Mouse (Mus musculus): ENCODE measurements around the gene Tpgs1. TPM values are rescaled to one million over a fixed set of nuclear protein-coding genes. Genes with fewer than 3 reads are reported as not detected.

Gene Tpgs1
- polyA plus RNA-seq, 1 experiment from 2014 or later: 48.2 TPM

GRCm38 (mm10) chr10:79716254-79716987, 47.3 kb downstream of the Tpgs1 start, which contains the start of gene Hcn2:
Hcn2 (plus strand) TSS chr10:79716634.
- peak within 1 kb of the TSS; percentile 91 for H3K4me2 ChIP-seq (ENCODE audit: low read length)
- 2% methylated on average over 73 of the region's 91 CpGs for WGBS
- peak within 1 kb of the TSS; percentile 54 to 67 for H3K4me3 ChIP-seq (ENCODE audit: control insufficient read depth in 1 of 2, insufficient read depth in 1 of 2, low read depth in 1 of 2, low read length in 2 of 2)
- H3K27ac ChIP-seq (replicated peaks in 1 of 2; ENCODE audit: control insufficient read depth in 1 of 2, insufficient read depth in 1 of 2, low read depth in 2 of 2, low read length in 2 of 2): no peak within 1 kb of the TSS
- peaks cover 8% of the 10 kb centered on the region for H3K36me3 ChIP-seq (ENCODE audit: control insufficient read depth, insufficient read depth, low read length)
- no peaks in the 10 kb centered on the region for H3K9me3 ChIP-seq (ENCODE audit: control insufficient read depth, low read length)
- ATAC-seq (ENCODE audit: insufficient number of reproducible peaks, insufficient read depth, low FRiP score, low read depth): peak; percentile 33; the same call in 1 of the 2 replicates
- peaks cover 60% of the 10 kb centered on the region for H3K27me3 ChIP-seq (ENCODE audit: control insufficient read depth, insufficient read depth, low read length)
- H3K4me1 ChIP-seq (ENCODE audit: control insufficient read depth in 2 of 2, insufficient read depth in 2 of 2, low read length in 2 of 2): peaks cover 3 to 20% of the 10 kb centered on the region in 2 experiments; a peak in 3 of 4 replicates
- peak within 1 kb of the TSS; percentile 34; the same call in 1 of the 2 replicates for H3K9ac ChIP-seq (ENCODE audit: low read length)

GRCm38 (mm10) chr10:79716988-79717355, 47.8 kb downstream of the Tpgs1 start:
- Histone ChIP-seq H3K4me2 (ENCODE audit: low read length) (peak overlapping the region; percentile 91), H3K9ac (ENCODE audit: low read length) (peak overlapping the region; percentile 34; the same call in 1 of the 2 replicates), H3K27ac (replicated peaks in 1 of 2; ENCODE audit: control insufficient read depth in 1 of 2, insufficient read depth in 1 of 2, low read depth in 2 of 2, low read length in 2 of 2) (no peak overlapping the region), H3K9me3 (ENCODE audit: control insufficient read depth, low read length) (no peaks in the 10 kb centered on the region), H3K27me3 (ENCODE audit: control insufficient read depth, insufficient read depth, low read length) (peaks cover 60% of the 10 kb centered on the region), H3K4me3 (ENCODE audit: control insufficient read depth in 1 of 2, insufficient read depth in 1 of 2, low read depth in 1 of 2, low read length in 2 of 2) (peak overlapping the region; percentile 54 to 67), H3K36me3 (ENCODE audit: control insufficient read depth, insufficient read depth, low read length) (peaks cover 2% of the 10 kb centered on the region), H3K4me1 (ENCODE audit: control insufficient read depth in 2 of 2, insufficient read depth in 2 of 2, low read length in 2 of 2) (peaks cover 3 to 20% of the 10 kb centered on the region in 2 experiments; a peak in 3 of 4 replicates)
- under 1% methylated on average over 32 of the region's 44 CpGs for WGBS
- no peak for ATAC-seq (ENCODE audit: insufficient number of reproducible peaks, insufficient read depth, low FRiP score, low read depth)

- no peak overlapping the region for H3K9ac ChIP-seq (ENCODE audit: low read length)
- peaks cover 0 to 17% of the 10 kb centered on the region in 2 experiments; a peak in 3 of 4 replicates for H3K4me1 ChIP-seq (ENCODE audit: control insufficient read depth in 2 of 2, insufficient read depth in 2 of 2, low read length in 2 of 2)
- H3K27ac ChIP-seq (replicated peaks in 1 of 2; ENCODE audit: control insufficient read depth in 1 of 2, insufficient read depth in 1 of 2, low read depth in 2 of 2, low read length in 2 of 2): no peak overlapping the region
- H3K4me2 ChIP-seq (ENCODE audit: low read length): peak overlapping the region; percentile 91
- peak overlapping the region in 1 of 2 experiments; percentile 67; a peak in 2 of 4 replicates for H3K4me3 ChIP-seq (ENCODE audit: control insufficient read depth in 1 of 2, insufficient read depth in 1 of 2, low read depth in 1 of 2, low read length in 2 of 2)
- no peak for ATAC-seq (ENCODE audit: insufficient number of reproducible peaks, insufficient read depth, low FRiP score, low read depth)
- peaks cover 60% of the 10 kb centered on the region for H3K27me3 ChIP-seq (ENCODE audit: control insufficient read depth, insufficient read depth, low read length)
- H3K9me3 ChIP-seq (ENCODE audit: control insufficient read depth, low read length): no peaks in the 10 kb centered on the region
- WGBS: 5% methylated on average over 43 of the region's 43 CpGs
- no peaks in the 10 kb centered on the region for H3K36me3 ChIP-seq (ENCODE audit: control insufficient read depth, insufficient read depth, low read length)
Observed at GRCm38 (mm10) chr10:79717640-79718357, 48.6 kb downstream of the Tpgs1 start.

DNA sequence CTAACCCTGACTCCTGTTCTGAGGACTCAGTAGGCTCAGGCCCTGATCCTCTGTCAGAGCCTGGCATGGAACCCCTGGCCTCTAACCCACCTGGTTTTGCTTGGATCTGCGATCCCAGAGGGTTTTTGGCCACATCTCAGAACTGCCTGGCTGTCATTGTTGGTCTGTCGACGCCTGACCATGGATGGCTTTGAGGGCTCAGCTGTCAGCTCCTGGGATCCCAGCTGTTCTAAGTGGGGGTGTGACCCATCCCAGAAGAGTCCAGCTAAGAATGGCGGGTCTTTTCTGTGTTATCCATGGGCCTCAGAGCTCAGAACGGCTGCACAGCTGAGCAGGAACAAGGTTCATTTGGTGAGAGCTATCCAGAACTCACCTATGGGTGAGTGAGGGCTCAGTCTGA, 51.9 kb downstream of the Tpgs1 start:
- Histone ChIP-seq H3K4me1 (ENCODE audit: control insufficient read depth in 2 of 2, insufficient read depth in 2 of 2, low read length in 2 of 2) (peaks cover 4 to 23% of the 10 kb centered on the region in 2 experiments; a peak in 3 of 4 replicates), H3K9ac (ENCODE audit: low read length) (no peak overlapping the region), H3K27ac (replicated peaks in 1 of 2; ENCODE audit: control insufficient read depth in 1 of 2, insufficient read depth in 1 of 2, low read depth in 2 of 2, low read length in 2 of 2) (no peak overlapping the region), H3K36me3 (ENCODE audit: control insufficient read depth, insufficient read depth, low read length) (no peaks in the 10 kb centered on the region), H3K4me2 (ENCODE audit: low read length) (no peak overlapping the region), H3K9me3 (ENCODE audit: control insufficient read depth, low read length) (no peaks in the 10 kb centered on the region), H3K4me3 (ENCODE audit: control insufficient read depth in 1 of 2, insufficient read depth in 1 of 2, low read depth in 1 of 2, low read length in 2 of 2) (no peak overlapping the region), H3K27me3 (ENCODE audit: control insufficient read depth, insufficient read depth, low read length) (peaks cover 41% of the 10 kb centered on the region)
- no peak for ATAC-seq (ENCODE audit: insufficient number of reproducible peaks, insufficient read depth, low FRiP score, low read depth)
- 54% methylated on average over 5 of the region's 5 CpGs for WGBS

DNA sequence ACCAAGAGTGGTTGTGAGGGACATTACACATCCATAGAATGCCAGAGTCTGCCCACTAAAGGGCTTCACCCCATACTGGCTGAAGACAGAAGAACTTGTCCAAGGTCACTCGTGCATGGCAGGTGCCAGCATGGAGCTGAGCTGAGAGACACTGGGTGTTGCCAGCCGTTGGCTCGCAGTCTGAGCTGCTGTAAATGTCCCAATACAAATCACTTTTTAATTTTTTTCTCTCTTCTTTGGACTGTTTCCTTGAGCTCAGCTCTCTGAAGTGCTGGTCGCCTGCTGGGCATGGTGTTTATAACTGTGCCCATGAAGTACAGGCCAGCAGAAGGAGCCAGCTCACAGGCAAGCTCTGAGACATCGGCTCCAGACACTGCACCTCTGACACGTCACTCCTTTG, 53.9 kb downstream of the Tpgs1 start:
- no peak for ATAC-seq (ENCODE audit: insufficient number of reproducible peaks, insufficient read depth, low FRiP score, low read depth)
- no peaks in the 10 kb centered on the region for H3K36me3 ChIP-seq (ENCODE audit: control insufficient read depth, insufficient read depth, low read length)
- no peak overlapping the region for H3K4me2 ChIP-seq (ENCODE audit: low read length)
- peaks cover 23% of the 10 kb centered on the region for H3K27me3 ChIP-seq (ENCODE audit: control insufficient read depth, insufficient read depth, low read length)
- H3K4me1 ChIP-seq (ENCODE audit: control insufficient read depth in 2 of 2, insufficient read depth in 2 of 2, low read length in 2 of 2): peaks cover 4 to 8% of the 10 kb centered on the region in 2 experiments; a peak in 2 of 4 replicates
- no peak overlapping the region for H3K4me3 ChIP-seq (ENCODE audit: control insufficient read depth in 1 of 2, insufficient read depth in 1 of 2, low read depth in 1 of 2, low read length in 2 of 2)
- WGBS: 66% methylated on average over 6 of the region's 6 CpGs
- H3K9ac ChIP-seq (ENCODE audit: low read length): no peak overlapping the region
- no peaks in the 10 kb centered on the region for H3K9me3 ChIP-seq (ENCODE audit: control insufficient read depth, low read length)
- no peak overlapping the region for H3K27ac ChIP-seq (replicated peaks in 1 of 2; ENCODE audit: control insufficient read depth in 1 of 2, insufficient read depth in 1 of 2, low read depth in 2 of 2, low read length in 2 of 2)

DNA sequence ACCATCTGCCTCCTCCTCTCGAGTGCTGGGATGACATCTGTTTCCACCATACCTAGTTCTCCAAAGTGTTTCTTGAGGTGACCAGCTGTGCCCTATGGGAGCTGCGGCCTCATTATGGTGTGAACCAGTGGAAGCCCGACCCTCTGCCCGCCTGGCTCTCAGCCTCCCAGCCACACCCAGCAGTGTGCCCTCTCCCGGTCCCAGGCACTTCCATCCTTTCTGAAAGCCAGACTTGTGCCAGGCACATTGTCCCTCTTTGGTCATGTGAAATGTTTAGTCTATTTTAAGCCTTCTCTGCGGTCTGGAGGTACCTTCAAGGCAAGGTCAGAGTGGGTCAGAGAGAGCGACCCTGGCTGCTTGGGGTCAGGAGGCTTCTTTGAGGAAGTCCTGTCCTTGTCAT, 54.5 kb downstream of the Tpgs1 start:
- Histone ChIP-seq H3K4me1 (ENCODE audit: control insufficient read depth in 2 of 2, insufficient read depth in 2 of 2, low read length in 2 of 2) (peaks cover 4 to 8% of the 10 kb centered on the region in 2 experiments; a peak in 2 of 4 replicates), H3K36me3 (ENCODE audit: control insufficient read depth, insufficient read depth, low read length) (no peaks in the 10 kb centered on the region), H3K27ac (replicated peaks in 1 of 2; ENCODE audit: control insufficient read depth in 1 of 2, insufficient read depth in 1 of 2, low read depth in 2 of 2, low read length in 2 of 2) (no peak overlapping the region), H3K9ac (ENCODE audit: low read length) (no peak overlapping the region), H3K9me3 (ENCODE audit: control insufficient read depth, low read length) (no peaks in the 10 kb centered on the region), H3K27me3 (ENCODE audit: control insufficient read depth, insufficient read depth, low read length) (peaks cover 16% of the 10 kb centered on the region), H3K4me3 (ENCODE audit: control insufficient read depth in 1 of 2, insufficient read depth in 1 of 2, low read depth in 1 of 2, low read length in 2 of 2) (no peak overlapping the region), H3K4me2 (ENCODE audit: low read length) (no peak overlapping the region)
- 61% methylated on average over 7 of the region's 7 CpGs for WGBS
- ATAC-seq (ENCODE audit: insufficient number of reproducible peaks, insufficient read depth, low FRiP score, low read depth): no peak

All from heart, embryonic 14.5 days (tissue).